Mouse (Mus musculus) heart, adult 2 months (tissue): ENCODE results near the gene Col4a1. TPM values are rescaled to one million over a fixed set of nuclear protein-coding genes. Genes with fewer than 3 reads are reported as not detected.

Experiments used
- DNase-seq, 2 experiments: peaks; one replicate each; pipeline ENCODE4 v3.0.0; 2021
- H3K27ac ChIP-seq: fragments of 200-600 bp; 2 replicates; pipeline ENCODE4 v1.8.1; 2022
- H3K27me3 ChIP-seq: fragments of 200-500 bp; 2 replicates; pipeline ENCODE4 v1.6.1; 2012; ENCODE audit warnings: mild to moderate bottlenecking, low read length, inconsistent platforms, mixed read lengths; ENCODE audit not compliant: control insufficient read depth, insufficient read depth
- H3K36me3 ChIP-seq: fragments of 200-500 bp; 2 replicates; pipeline ENCODE4 v1.6.1; 2012; ENCODE audit warnings: low read length, inconsistent platforms; ENCODE audit not compliant: control insufficient read depth, insufficient read depth
- H3K4me1 ChIP-seq: fragments of 200-500 bp; 2 replicates; pipeline ENCODE4 v1.6.1; 2011; ENCODE audit warnings: low read length; ENCODE audit not compliant: control insufficient read depth, insufficient read depth
- H3K4me3 ChIP-seq: fragments of 200-600 bp; 2 replicates; pipeline ENCODE4 v1.8.1; 2022
- H3K79me2 ChIP-seq: fragments of 200-500 bp; replicated peaks from 2 replicates; pipeline ENCODE4 v1.6.1; 2012; ENCODE audit warnings: mild to moderate bottlenecking, inconsistent platforms, low read length, moderate library complexity, mixed read lengths; ENCODE audit not compliant: control insufficient read depth, insufficient read depth
- H3K9ac ChIP-seq: fragments of 200-500 bp; 2 replicates; pipeline ENCODE4 v1.6.1; 2012; ENCODE audit warnings: low read depth, mild to moderate bottlenecking, control low read depth, inconsistent platforms, low read length, mixed read lengths
- CTCF ChIP-seq: fragments of 200-600 bp; IDR thresholded peaks from 2 replicates; pipeline ENCODE4 v1.8.1; 2022; ENCODE audit warnings: antibody characterized with exemption, mild to moderate bottlenecking, moderate library complexity
- EP300 ChIP-seq: fragments of 200-500 bp; IDR thresholded peaks from 2 replicates; pipeline ENCODE4 v1.6.1; 2011; ENCODE audit warnings: low read depth, low read length, control low read depth; ENCODE audit not compliant: insufficient read depth
- POLR2A ChIP-seq: fragments of 200-500 bp; IDR thresholded peaks from 2 replicates; pipeline ENCODE4 v1.6.1; 2011; ENCODE audit warnings: mild to moderate bottlenecking, low read depth, low read length, control low read depth; ENCODE audit not compliant: insufficient read depth
- WGBS: fragments of 180-500 bp; shearing (Covaris S2); methylation state at CpG from one replicate; pipeline ENCODE4 v1.1.7; 2018; 5-methylcytosine and 5-hydroxymethylcytosine counted together
- intact Hi-C: fragments of 180-260 bp; cut with DNase I; formaldehyde crosslinking; loops from one replicate; pipeline ENCODE4 v1.15.1; 2025
- long read RNA-seq: library from polyadenylated mRNA; stranded (forward); transcript quantifications from one replicate; pipeline ENCODE4 v2.0.0, GENCODE M21; 2021
- polyA plus RNA-seq: library from polyadenylated mRNA; depleted of rRNA; stranded (reverse); fragments of >200 nt; gene quantifications from 2 replicates; pipeline ENCODE4 v1.2.3, GENCODE M21; 2012; rRNA removed
- total RNA-seq, 2 experiments: library from RNA; stranded (reverse); gene quantifications; 2 replicates each; pipeline ENCODE4 v1.2.3; 2021

Col4a1 gene
- total RNA-seq: 100 to 1,000 TPM; 221 to 311 TPM
- polyA plus RNA-seq: 258 and 384 TPM in 2 replicates
- long read RNA-seq, full-length matches to known transcripts: 106 of 237 reads
- long read RNA-seq, partial matches to known transcripts: 117 of 237 reads
- long read RNA-seq, other reads (novel, unspliced or antisense): 14 of 237 reads

GRCm38 (mm10) chr8:11312349-11313175 is at the start of gene Col4a1, which contains the start of gene Col4a2:
TSS of gene Col4a1 (minus strand) at chr8:11312826.
TSS of gene Col4a2 (plus strand) at chr8:11312805.
- WGBS: under 1% methylated on average over 82 of the region's 87 CpGs

DNA sequence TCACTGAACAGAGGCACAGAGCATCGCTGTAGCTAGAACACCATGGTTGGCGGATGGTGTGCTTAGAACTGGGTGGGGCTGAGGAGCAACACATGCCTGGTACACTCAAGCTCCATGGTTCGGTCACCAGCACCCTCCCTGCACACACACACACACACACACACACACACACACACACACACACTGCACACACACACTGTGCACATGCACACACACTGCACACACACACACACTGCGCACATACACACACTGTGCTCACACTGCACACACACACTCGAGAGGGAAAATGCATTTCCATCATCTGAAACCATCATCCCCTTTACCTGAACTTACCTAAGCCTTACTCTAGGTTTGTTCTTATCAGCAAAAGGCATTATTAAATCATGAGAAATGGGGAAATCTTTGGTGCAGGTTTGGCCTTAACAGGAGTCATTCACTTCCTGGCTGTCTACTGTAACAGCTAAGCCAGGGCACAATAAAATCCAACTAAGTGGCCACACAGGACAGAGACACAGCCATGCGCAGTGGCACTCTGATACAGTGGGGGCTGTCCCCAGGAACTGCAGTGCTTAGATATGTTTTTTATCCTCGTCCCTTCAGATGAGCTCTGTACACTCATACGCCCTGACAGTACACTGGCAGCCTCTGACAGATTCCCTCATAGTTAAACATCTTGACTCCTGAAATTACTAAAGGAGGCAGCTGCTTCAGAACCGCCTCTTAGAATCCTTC is 49.1 kb upstream of the Col4a1 start:
- no peaks in the 10 kb centered on the region for H3K27me3 ChIP-seq
- H3K79me2 ChIP-seq: 0 out of 2 replicates have a peak, but pooled peaks cover 1% of the 10 kb centered on the region
- peaks cover 37% of the 10 kb centered on the region for H3K4me1 ChIP-seq
- intact Hi-C loops: loop anchor here (2.0 kb wide), 1 partner anchor 15 kb away; no protein-coding TSS in a partner anchor
- H3K27ac ChIP-seq: peak overlapping the region; percentile 66
- H3K9ac ChIP-seq: no peak overlapping the region
- peaks cover 38% of the 10 kb centered on the region for H3K36me3 ChIP-seq
- no peak for DNase-seq
- H3K4me3 ChIP-seq: no peak overlapping the region
- TF ChIP-seq POLR2A (no peak), CTCF (no peak), EP300 (no peak)
- 53% methylated on average over 9 of the region's 9 CpGs for WGBS

More at GRCm38 (mm10) chr8:11312349-11313175, at the start of gene Col4a1, which contains the start of gene Col4a2:
- H3K79me2 ChIP-seq: peaks cover 8% of the 10 kb centered on the region; the same call in 1 of the 2 replicates
- peaks cover 12% of the 10 kb centered on the region for H3K36me3 ChIP-seq
- H3K9ac ChIP-seq: peak within 1 kb of the TSS; percentile 98
- H3K27ac ChIP-seq: peak within 1 kb of the TSS; percentile 100
- H3K27me3 ChIP-seq: no peaks in the 10 kb centered on the region
- TF ChIP-seq EP300 (no peak), CTCF (peak; percentile 32), POLR2A (peak; percentile 72)
- DNase-seq: peak; percentile 90
- peaks cover 30% of the 10 kb centered on the region for H3K4me1 ChIP-seq
- H3K4me3 ChIP-seq: peak within 1 kb of the TSS; percentile 99
- intact Hi-C loops: loop anchor here (2.0 kb wide), 3 partner anchors 54 to 80 kb away; no protein-coding TSS in a partner anchor

GRCm38 (mm10) chr8:11359846-11360245 is 47.2 kb upstream of the Col4a1 start:
- Histone ChIP-seq H3K79me2 (peaks cover 1% of the 10 kb centered on the region; the same call in 1 of the 2 replicates), H3K4me3 (no peak overlapping the region), H3K27ac (no peak overlapping the region), H3K36me3 (peaks cover 32% of the 10 kb centered on the region), H3K27me3 (no peaks in the 10 kb centered on the region), H3K9ac (no peak overlapping the region), H3K4me1 (peaks cover 36% of the 10 kb centered on the region)
- no peak for DNase-seq
- WGBS: 79% methylated on average over 5 of the region's 5 CpGs
- TF ChIP-seq POLR2A (no peak), CTCF (no peak), EP300 (no peak)
- intact Hi-C loops: no loop called here

DNA sequence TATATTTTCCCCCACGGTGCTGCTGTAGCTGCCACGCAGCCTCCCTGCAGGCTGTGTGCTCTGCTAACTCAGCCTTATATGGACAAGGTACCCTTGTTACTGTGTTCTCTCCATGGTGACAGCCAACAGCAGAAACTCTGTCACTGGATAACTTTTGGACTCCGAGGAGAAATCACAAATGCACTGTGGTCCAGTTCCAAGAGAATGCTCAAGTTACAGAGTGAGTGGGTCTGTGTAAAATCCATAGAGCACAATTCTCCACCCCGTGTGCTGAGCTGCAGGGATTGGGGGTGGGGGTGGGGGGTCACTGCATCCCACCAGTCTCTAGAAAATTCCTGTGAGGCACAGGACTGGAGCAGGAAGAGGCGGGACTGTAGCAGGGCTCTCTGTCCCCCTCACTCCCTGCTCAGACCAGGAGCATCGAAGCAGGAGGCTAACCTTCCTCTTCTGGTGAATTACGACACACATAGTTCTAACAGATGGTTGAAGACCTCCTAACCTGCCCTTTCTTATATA is 45.4 kb upstream of the Col4a1 start:
- 38% methylated on average over 7 of the region's 7 CpGs for WGBS
- Histone ChIP-seq H3K27me3 (no peaks in the 10 kb centered on the region), H3K4me3 (no peak overlapping the region), H3K36me3 (peaks cover 19% of the 10 kb centered on the region), H3K4me1 (peaks cover 28% of the 10 kb centered on the region), H3K9ac (no peak overlapping the region), H3K27ac (peak overlapping the region; percentile 51), H3K79me2 (peaks cover 1% of the 10 kb centered on the region; the same call in 1 of the 2 replicates)
- TF ChIP-seq POLR2A (no peak), EP300 (no peak), CTCF (no peak)
- intact Hi-C loops: no loop called here
- DNase-seq: no peak

- no peak overlapping the region for H3K4me3 ChIP-seq
- peaks cover 24% of the 10 kb centered on the region for H3K4me1 ChIP-seq
- H3K79me2 ChIP-seq: peaks cover 1% of the 10 kb centered on the region; the same call in 1 of the 2 replicates
- no peak for DNase-seq
- H3K27me3 ChIP-seq: no peaks in the 10 kb centered on the region
- peak overlapping the region; percentile 51 for H3K27ac ChIP-seq
- 38% methylated on average over 8 of the region's 8 CpGs for WGBS
- TF ChIP-seq CTCF: no peak
- no peak for TF ChIP-seq EP300
- no peak for TF ChIP-seq POLR2A
- peaks cover 11% of the 10 kb centered on the region for H3K36me3 ChIP-seq
- H3K9ac ChIP-seq: no peak overlapping the region
- intact Hi-C loops: no loop called here
These were observed 44.1 kb upstream of the Col4a1 start for GRCm38 (mm10) chr8:11356776-11357175.
